Mouse (Mus musculus): ENCODE results near the gene Cdsn. TPM values are rescaled to one million over a fixed set of nuclear protein-coding genes. Genes with fewer than 3 reads are reported as not detected.

Cdsn gene
- polyA plus RNA-seq, 1 experiment from 2014 or later = not detected

DNA sequence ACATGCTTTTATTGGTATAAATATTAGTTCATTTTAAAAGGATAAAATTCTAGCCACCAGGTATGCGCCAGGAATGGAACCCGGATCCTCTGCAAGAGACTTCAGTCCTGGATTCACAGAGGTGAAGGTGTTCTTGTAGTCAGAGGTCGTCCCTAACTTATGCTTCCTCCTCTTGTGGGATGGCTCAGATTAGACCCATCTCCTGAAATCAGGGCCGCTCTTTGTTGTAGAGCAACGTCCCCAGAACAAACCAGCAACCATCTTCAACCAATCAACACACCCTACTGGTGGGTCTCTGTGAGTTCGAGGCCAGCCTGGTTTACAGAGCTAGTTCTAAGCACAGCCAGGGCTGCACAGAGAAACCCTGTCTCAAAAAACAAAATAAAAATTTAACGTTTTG lies 42.5 kb downstream of the Cdsn start:
- Histone ChIP-seq H3K27ac (ENCODE audit: low read depth) (no peak overlapping the region), H3K9ac (replicated peaks) (no peak overlapping the region), H3K4me2 (ENCODE audit: low read depth, low read length) (no peak overlapping the region), H3K4me3 (ENCODE audit: low read depth, low read length) (no peak overlapping the region), H3K27me3 (ENCODE audit: insufficient read depth, low read length) (no peaks in the 10 kb centered on the region), H3K4me1 (ENCODE audit: insufficient read depth) (no peaks in the 10 kb centered on the region), H3K36me3 (replicated peaks; ENCODE audit: insufficient read depth, low read length) (no peaks in the 10 kb centered on the region), H3K9me3 (ENCODE audit: low read length) (no peaks in the 10 kb centered on the region)
- ATAC-seq (no peak), DNase-seq (no peak)
- 79% methylated on average over 7 of the region's 7 CpGs for WGBS (ENCODE audit: insufficient replicate concordance)
- TF ChIP-seq CTCF (IDR thresholded peaks at IDR 0.05; ENCODE audit: low read depth) (no peak), EP300 (IDR thresholded peaks at IDR 0.05; ENCODE audit: low read depth) (no peak)

DNA sequence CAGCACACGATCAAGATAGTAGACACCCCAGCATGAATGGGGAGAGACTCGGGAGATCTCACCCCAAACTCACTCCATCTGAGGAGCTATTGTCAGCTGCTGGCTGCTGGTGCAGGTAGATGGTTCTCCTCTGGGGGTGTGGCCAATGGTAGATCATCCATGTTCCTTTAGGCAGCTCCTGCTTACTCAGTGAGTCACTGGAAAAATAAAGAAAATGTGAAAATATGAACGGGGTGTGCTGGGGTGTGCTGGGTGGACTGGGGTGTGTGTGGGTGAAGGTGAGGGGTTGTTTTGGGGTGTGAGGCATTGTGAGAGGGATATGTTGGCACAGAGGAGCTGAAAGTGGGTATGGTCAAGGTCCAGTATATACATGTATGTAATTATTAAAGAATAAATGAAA lies 45.5 kb downstream of the Cdsn start:
- Histone ChIP-seq H3K4me2 (ENCODE audit: low read depth, low read length) (no peak overlapping the region), H3K9me3 (ENCODE audit: low read length) (no peaks in the 10 kb centered on the region), H3K36me3 (replicated peaks; ENCODE audit: insufficient read depth, low read length) (no peaks in the 10 kb centered on the region), H3K4me3 (ENCODE audit: low read depth, low read length) (no peak overlapping the region), H3K9ac (replicated peaks) (no peak overlapping the region), H3K27ac (ENCODE audit: low read depth) (no peak overlapping the region), H3K27me3 (ENCODE audit: insufficient read depth, low read length) (no peaks in the 10 kb centered on the region), H3K4me1 (ENCODE audit: insufficient read depth) (no peaks in the 10 kb centered on the region)
- no peak for TF ChIP-seq CTCF (IDR thresholded peaks at IDR 0.05; ENCODE audit: low read depth)
- no peak for TF ChIP-seq EP300 (IDR thresholded peaks at IDR 0.05; ENCODE audit: low read depth)
- WGBS (ENCODE audit: insufficient replicate concordance) = 76% methylated on average over 3 of the region's 3 CpGs
- no peak for ATAC-seq
- no peak for DNase-seq

DNA sequence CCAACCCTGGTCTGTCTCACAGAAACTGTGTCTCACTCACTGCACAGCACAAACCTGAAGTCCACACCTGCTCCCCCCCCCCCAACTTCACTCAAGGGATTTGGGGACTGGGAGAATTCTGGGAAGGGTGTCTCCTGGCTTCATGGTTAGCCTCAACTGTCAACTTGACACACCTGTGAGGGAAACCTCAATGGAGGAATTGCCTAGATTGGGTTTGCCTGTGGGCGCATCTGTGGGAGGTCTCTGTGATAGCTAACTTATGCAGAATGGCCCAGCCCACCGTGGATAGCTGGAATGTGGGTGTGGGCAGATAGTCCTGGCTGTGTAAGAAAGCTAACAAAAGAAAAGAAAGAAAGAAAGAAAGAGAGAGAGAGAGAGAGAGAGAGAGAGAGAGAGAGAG lies 49.3 kb downstream of the Cdsn start, which contains the start of gene Sfta2:
Gene Sfta2 (plus strand): TSS at position 301 of the 400 bp plus-strand sequence.
- TF ChIP-seq CTCF (IDR thresholded peaks at IDR 0.05; ENCODE audit: low read depth) = no peak
- no peak for TF ChIP-seq EP300 (IDR thresholded peaks at IDR 0.05; ENCODE audit: low read depth)
- Histone ChIP-seq H3K9me3 (ENCODE audit: low read length) (no peaks in the 10 kb centered on the region), H3K4me2 (ENCODE audit: low read depth, low read length) (no peak within 1 kb of the TSS), H3K36me3 (replicated peaks; ENCODE audit: insufficient read depth, low read length) (no peaks in the 10 kb centered on the region), H3K9ac (replicated peaks) (no peak within 1 kb of the TSS), H3K27ac (ENCODE audit: low read depth) (no peak within 1 kb of the TSS), H3K4me3 (ENCODE audit: low read depth, low read length) (no peak within 1 kb of the TSS), H3K4me1 (ENCODE audit: insufficient read depth) (no peaks in the 10 kb centered on the region), H3K27me3 (ENCODE audit: insufficient read depth, low read length) (no peaks in the 10 kb centered on the region)
- WGBS (ENCODE audit: insufficient replicate concordance) = 49% methylated on average over 2 of the region's 2 CpGs
- no peak for ATAC-seq
- DNase-seq = no peak

DNA sequence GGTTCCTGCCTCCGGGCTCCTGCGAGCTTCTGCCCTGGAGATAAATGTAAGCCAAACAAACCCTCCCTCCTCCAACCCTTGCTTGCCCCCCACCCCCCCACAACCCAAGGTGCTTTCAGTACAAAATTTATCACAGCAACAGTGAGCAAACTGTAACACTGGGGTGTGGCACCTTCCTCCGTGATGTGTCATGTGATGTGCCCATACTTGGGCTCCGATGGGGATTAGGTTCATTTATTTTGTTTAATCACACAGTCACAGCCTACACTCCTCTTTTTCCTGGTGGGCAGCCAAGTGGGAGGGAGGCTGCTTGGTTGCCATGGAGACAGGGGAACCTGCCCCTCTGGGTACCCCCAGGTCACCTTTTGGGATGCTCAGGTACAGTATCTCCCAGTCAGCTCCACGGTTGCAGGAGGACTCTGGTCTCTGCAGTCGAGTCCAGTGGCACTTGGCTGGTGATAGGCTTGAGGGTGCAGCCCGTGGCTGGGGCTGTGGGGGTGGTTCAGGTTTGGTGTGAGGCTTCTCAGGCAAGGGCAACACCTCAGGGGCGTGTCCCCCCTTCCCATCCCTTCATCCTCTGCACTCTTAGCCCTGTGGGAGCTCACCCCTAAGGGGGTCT lies 49.9 kb downstream of the Cdsn start:
- DNase-seq (no peak), ATAC-seq (no peak)
- no peak overlapping the region for H3K4me3 ChIP-seq (ENCODE audit: low read depth, low read length)
- TF ChIP-seq CTCF (IDR thresholded peaks at IDR 0.05; ENCODE audit: low read depth) = no peak
- TF ChIP-seq EP300 (IDR thresholded peaks at IDR 0.05; ENCODE audit: low read depth) = no peak
- no peaks in the 10 kb centered on the region for H3K4me1 ChIP-seq (ENCODE audit: insufficient read depth)
- 47% methylated on average over 8 of the region's 8 CpGs for WGBS (ENCODE audit: insufficient replicate concordance)
- H3K27me3 ChIP-seq (ENCODE audit: insufficient read depth, low read length) = no peaks in the 10 kb centered on the region
- no peak overlapping the region for H3K9ac ChIP-seq (replicated peaks)
- no peaks in the 10 kb centered on the region for H3K36me3 ChIP-seq (replicated peaks; ENCODE audit: insufficient read depth, low read length)
- H3K4me2 ChIP-seq (ENCODE audit: low read depth, low read length) = no peak overlapping the region
- H3K27ac ChIP-seq (ENCODE audit: low read depth) = no peak overlapping the region
- no peaks in the 10 kb centered on the region for H3K9me3 ChIP-seq (ENCODE audit: low read length)

Other genes with a start within 250 kb of the Cdsn start
- 0.07 and 0.17 TPM in 2 replicates for gene H2-Q1, start 231.7 kb upstream of the Cdsn start, polyA plus RNA-seq (2015; fragmentation: Nextera tagmentation; extraction: Ambion mirVana)
- 4.9 and 5.3 TPM in 2 replicates for gene H2-Q2, start 209.9 kb upstream of the Cdsn start, polyA plus RNA-seq (2015; fragmentation: Nextera tagmentation; extraction: Ambion mirVana)
- gene H2-Q4, start 172.5 kb upstream of the Cdsn start, polyA plus RNA-seq (2015; fragmentation: Nextera tagmentation; extraction: Ambion mirVana) = 4.1 and 5.6 TPM in 2 replicates
- 3.7 TPM in 2 replicates for gene H2-Q6, start 127.3 kb upstream of the Cdsn start, polyA plus RNA-seq (2015; fragmentation: Nextera tagmentation; extraction: Ambion mirVana)
- 7.5 and 7.9 TPM in 2 replicates for gene H2-Q7, start 113.0 kb upstream of the Cdsn start, polyA plus RNA-seq (2015; fragmentation: Nextera tagmentation; extraction: Ambion mirVana)
- gene H2-Q10, start 82.0 kb upstream of the Cdsn start, polyA plus RNA-seq (2015; fragmentation: Nextera tagmentation; extraction: Ambion mirVana) = 621 and 683 TPM in 2 replicates
- gene Pou5f1, start 46.1 kb upstream of the Cdsn start, polyA plus RNA-seq (2015; fragmentation: Nextera tagmentation; extraction: Ambion mirVana) = not detected in 2 replicates
- 19.6 and 20.6 TPM in 2 replicates for gene Tcf19, start 35.3 kb upstream of the Cdsn start, polyA plus RNA-seq (2015; fragmentation: Nextera tagmentation; extraction: Ambion mirVana)
- 3.0 and 3.5 TPM in 2 replicates for gene Cchcr1, start 35.0 kb upstream of the Cdsn start, polyA plus RNA-seq (2015; fragmentation: Nextera tagmentation; extraction: Ambion mirVana)
- gene Psors1c2, start 18.9 kb upstream of the Cdsn start, polyA plus RNA-seq (2015; fragmentation: Nextera tagmentation; extraction: Ambion mirVana) = 0.13 TPM in 1 of 2 replicates, not detected in the other
- gene 2300002M23Rik, start 15.3 kb downstream of the Cdsn start, polyA plus RNA-seq (2015; fragmentation: Nextera tagmentation; extraction: Ambion mirVana) = not detected in 2 replicates
- not detected in 2 replicates for gene Sfta2, start 49.4 kb downstream of the Cdsn start, polyA plus RNA-seq (2015; fragmentation: Nextera tagmentation; extraction: Ambion mirVana)
- not detected in 2 replicates for gene Gm9573, start 74.5 kb downstream of the Cdsn start, polyA plus RNA-seq (2015; fragmentation: Nextera tagmentation; extraction: Ambion mirVana)
- not detected in 2 replicates for gene Mucl3, start 91.6 kb downstream of the Cdsn start, polyA plus RNA-seq (2015; fragmentation: Nextera tagmentation; extraction: Ambion mirVana)
- 4.6 and 5.0 TPM in 2 replicates for gene Vars2, start 115.5 kb downstream of the Cdsn start, polyA plus RNA-seq (2015; fragmentation: Nextera tagmentation; extraction: Ambion mirVana)
- gene Gtf2h4, start 121.6 kb downstream of the Cdsn start, polyA plus RNA-seq (2015; fragmentation: Nextera tagmentation; extraction: Ambion mirVana) = 14.1 and 15.2 TPM in 2 replicates
- gene Ddr1, start 152.5 kb downstream of the Cdsn start, polyA plus RNA-seq (2015; fragmentation: Nextera tagmentation; extraction: Ambion mirVana) = 2.2 and 2.3 TPM in 2 replicates

All from liver, postnatal 0 days (tissue).